ENCODE assay signal across 8 mouse cellular contexts in the genomic region with DNA sequence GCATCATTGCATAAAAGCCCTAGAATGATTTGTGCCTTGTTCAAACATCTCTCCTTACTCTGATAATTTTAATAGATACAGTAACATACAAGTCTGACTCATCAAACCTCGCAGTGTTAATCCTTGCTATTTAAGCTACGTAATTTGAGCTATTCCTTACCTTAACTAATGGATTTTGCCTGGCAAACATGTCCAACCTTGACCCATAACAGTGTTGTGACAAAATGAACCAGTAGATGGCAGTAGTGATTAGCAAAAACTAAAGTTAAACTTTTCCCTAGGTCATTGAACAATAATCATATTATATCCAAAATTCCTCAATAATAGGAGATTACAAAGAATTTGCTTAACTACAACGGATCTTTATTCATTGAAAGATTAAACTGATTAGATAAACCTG.
DNase-seq lines count a peak whose midpoint lies in the region; ATAC-seq lines count a peak whose summit lies in the region.

No protein-coding gene starts in this region.

- intact Hi-C loops in left cerebral cortex, postnatal 14 days (cut with DNase I) = no loop called here
- intact Hi-C loops in left cerebral cortex, postnatal 4 days (cut with DNase I) = no loop called here

- peak; percentile 74 for ATAC-seq in megakaryocyte progenitor cell, adult 5-6 weeks (replicated peaks; ENCODE audit: poor library complexity)
- ATAC-seq in megakaryocyte-erythroid progenitor cell, adult 5-6 weeks (replicated peaks; ENCODE audit: low FRiP score, low TSS enrichment, poor library complexity, severe bottlenecking) = no peak

- DNase-seq in adrenal gland, postnatal 10 days = peak; percentile 7
- DNase-seq in adrenal gland, postnatal 25 days = no peak
- peak; percentile 9 to 54 for DNase-seq in left cerebral cortex, postnatal 14 days (ENCODE audit: low spot score in 2 of 2)
- DNase-seq in left cerebral cortex, postnatal 4 days = no peak
- peak; percentile 7 for DNase-seq in c-Kit-positive CD71-negative TER-119-negative erythroid progenitor cells, embryonic 14.5 days (ENCODE audit: low read depth)
- no peak for DNase-seq in heart, postnatal 4 days

Comparison
In these comparisons a context has a peak if more than half of its experiments do, and no peak if none do; other contexts are left out.
1. DNase-seq: peak in adrenal gland, postnatal 10 days (single experiment), left cerebral cortex, postnatal 14 days (2 of 2) and c-Kit-positive CD71-negative TER-119-negative erythroid progenitor cells, embryonic 14.5 days (single experiment); none in adrenal gland, postnatal 25 days (single experiment), left cerebral cortex, postnatal 4 days (single experiment) and heart, postnatal 4 days (single experiment).